Mouse (Mus musculus) midbrain, embryonic 12.5 days (tissue): ENCODE data around the gene Nap1l3. TPM values are rescaled to one million over a fixed set of nuclear protein-coding genes. Genes with fewer than 3 reads are reported as not detected.

Source experiments
- ATAC-seq: fragments of 200-750 bp; cut with Nextera tagmentation; 2 replicates; pipeline ENCODE4 v1.8.0; 2017; ENCODE audit warnings: low read depth, moderate TSS enrichment, moderate library complexity; ENCODE audit not compliant: low FRiP score
- H3K27ac ChIP-seq: fragments of 300-500 bp; sonication (generic); replicated peaks from 2 replicates; pipeline ENCODE4 v1.5.1; 2016; ENCODE audit warnings: mild to moderate bottlenecking
- H3K27me3 ChIP-seq: fragments of 300-500 bp; sonication (generic); 2 replicates; pipeline ENCODE4 v1.6.1; 2016; ENCODE audit warnings: mild to moderate bottlenecking
- H3K36me3 ChIP-seq: fragments of 300-500 bp; sonication (generic); 2 replicates; pipeline ENCODE4 v1.6.1; 2016
- H3K4me1 ChIP-seq: fragments of 300-500 bp; sonication (generic); 2 replicates; pipeline ENCODE4 v1.6.1; 2016
- H3K4me2 ChIP-seq: fragments of 300-500 bp; sonication (generic); replicated peaks from 2 replicates; pipeline ENCODE4 v1.6.1; 2016; ENCODE audit warnings: mild to moderate bottlenecking, moderate library complexity
- H3K4me3 ChIP-seq: fragments of 300-500 bp; sonication (generic); 2 replicates; pipeline ENCODE4 v1.5.1; 2016; ENCODE audit warnings: mild to moderate bottlenecking
- H3K9ac ChIP-seq: fragments of 300-500 bp; sonication (generic); replicated peaks from 2 replicates; pipeline ENCODE4 v1.6.1; 2016; ENCODE audit warnings: mild to moderate bottlenecking, moderate library complexity
- H3K9me3 ChIP-seq: fragments of 300-500 bp; sonication (generic); 2 replicates; pipeline ENCODE4 v1.6.1; 2016; ENCODE audit warnings: mild to moderate bottlenecking
- WGBS: fragments of 180-500 bp; shearing (Covaris S2); methylation state at CpG from one replicate; pipeline ENCODE4 v1.1.7; 2016; 5-methylcytosine and 5-hydroxymethylcytosine counted together
- polyA plus RNA-seq: library from polyadenylated mRNA; unstranded; fragments of >200 nt; fragmentation: Nextera tagmentation; extraction: Ambion mirVana; gene quantifications from 2 replicates; pipeline ENCODE4 v1.2.1, GENCODE M21; 2016

Gene Nap1l3
- 18.0 and 21.1 TPM in 2 replicates for polyA plus RNA-seq

GRCm38 (mm10) chrX:122396781-122397581, at the start of gene Nap1l3:
TSS of gene Nap1l3 (minus strand) at chrX:122397401.
- Histone ChIP-seq H3K9me3 (no peaks in the 10 kb centered on the region), H3K9ac (peak within 1 kb of the TSS; percentile 52), H3K36me3 (no peaks in the 10 kb centered on the region), H3K4me1 (no peaks in the 10 kb centered on the region), H3K27ac (peak within 1 kb of the TSS; percentile 70), H3K4me2 (peak within 1 kb of the TSS; percentile 49), H3K4me3 (peak within 1 kb of the TSS; percentile 58), H3K27me3 (no peaks in the 10 kb centered on the region)
- WGBS: 9% methylated on average over 35 of the region's 39 CpGs
- ATAC-seq: peak; percentile 99

- peak overlapping the region; percentile 49 for H3K4me2 ChIP-seq
- WGBS: 20% methylated on average over 8 of the region's 8 CpGs
- no peaks in the 10 kb centered on the region for H3K4me1 ChIP-seq
- no peaks in the 10 kb centered on the region for H3K27me3 ChIP-seq
- peak; percentile 24 for ATAC-seq
- peak overlapping the region; percentile 52; the same call in 1 of the 2 replicates for H3K9ac ChIP-seq
- H3K9me3 ChIP-seq: no peaks in the 10 kb centered on the region
- no peak overlapping the region for H3K27ac ChIP-seq
- peak overlapping the region; percentile 58 for H3K4me3 ChIP-seq
- H3K36me3 ChIP-seq: no peaks in the 10 kb centered on the region
Observed at GRCm38 (mm10) chrX:122397652-122398051, 451 bp upstream of the Nap1l3 start.
